Mouse (Mus musculus): Measurements from ENCODE around the gene Sfswap.

GRCm38 (mm10) chr5:129586016-129586415, 85.0 kb downstream of the Sfswap start:
- TF ChIP-seq CTCF (IDR thresholded peaks at IDR 0.05; ENCODE audit: low read depth) (peak; percentile 93), EP300 (optimal IDR thresholded peaks at IDR 0.05) (no peak)

Data from stomach, postnatal 0 days (tissue).